11 mouse cellular contexts compared by ENCODE assay signal in the genomic region with DNA sequence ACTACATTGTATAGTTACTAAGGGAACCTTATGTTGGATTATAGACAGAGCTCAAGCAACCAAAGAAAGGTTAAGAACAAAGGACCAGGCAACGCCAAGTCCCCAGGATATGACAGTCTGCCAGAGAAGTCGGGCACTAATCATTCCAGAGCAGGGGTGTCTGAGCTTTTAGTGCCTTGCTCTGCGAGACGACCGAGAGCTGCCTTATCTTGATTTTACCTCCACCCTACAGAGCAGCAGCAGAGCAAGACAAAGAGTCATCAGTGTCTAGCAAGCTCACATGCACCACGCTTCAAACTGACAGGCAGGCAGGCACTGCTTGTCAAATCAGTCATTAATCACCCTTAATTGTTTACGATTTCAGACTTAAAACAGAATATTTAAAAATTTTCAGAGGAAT.
DNase-seq lines count a peak whose midpoint lies in the region; ATAC-seq and TF ChIP-seq lines count a peak whose summit lies in the region.
"Had no signal": no experiment of that assay in that cellular context is flagged by ENCODE, and none has a peak within 500 bp of the region (broad histone marks: within the 10 kb centered on the region; RNA-seq: fewer than 3 reads in every experiment).

No protein-coding gene starts in this region.

- H3K9me3 ChIP-seq in forebrain, embryonic 16.5 days (ENCODE audit: control insufficient read depth, low read length) = no peaks in the 10 kb centered on the region
- H3K9me3 ChIP-seq in forebrain, embryonic 14.5 days (replicated peaks; ENCODE audit: control insufficient read depth, low read length) = no peaks in the 10 kb centered on the region
- no peaks in the 10 kb centered on the region for H3K9me3 ChIP-seq in liver, postnatal 0 days (ENCODE audit: low read length)
- H3K9me3 ChIP-seq in heart, embryonic 13.5 days = no peaks in the 10 kb centered on the region
- H3K9me3 ChIP-seq: forebrain, embryonic 15.5 days; megakaryocyte, embryonic 14.5 days; neural tube, embryonic 12.5 days had no signal

- no peak for TF ChIP-seq CTCF in liver, postnatal 0 days (IDR thresholded peaks at IDR 0.05; ENCODE audit: low read depth)

- ATAC-seq in forebrain, embryonic 16.5 days = no peak; the same call in 1 of the 2 replicates
- ATAC-seq in forebrain, embryonic 14.5 days = no peak
- ATAC-seq in liver, postnatal 0 days = no peak; the same call in 1 of the 2 replicates
- ATAC-seq in heart, embryonic 13.5 days (ENCODE audit: extremely low read depth, insufficient number of reproducible peaks, low FRiP score, low TSS enrichment) = no peak
- ATAC-seq in megakaryocyte-erythroid progenitor cell, adult 5-6 weeks (replicated peaks; ENCODE audit: low FRiP score, low TSS enrichment, poor library complexity, severe bottlenecking) = peak; percentile 100
- ATAC-seq: forebrain, embryonic 15.5 days had no signal

- H3K9ac ChIP-seq in forebrain, embryonic 16.5 days (replicated peaks; ENCODE audit: low read depth, low read length) = no peak overlapping the region
- no peak overlapping the region for H3K9ac ChIP-seq in forebrain, embryonic 14.5 days (ENCODE audit: low read length)
- H3K9ac ChIP-seq in liver, postnatal 0 days (replicated peaks) = no peak overlapping the region
- H3K9ac ChIP-seq in heart, embryonic 13.5 days = no peak overlapping the region
- H3K9ac ChIP-seq: forebrain, embryonic 15.5 days; neural tube, embryonic 12.5 days had no signal

- H3K4me2 ChIP-seq in forebrain, embryonic 16.5 days (ENCODE audit: low read length) = no peak overlapping the region
- no peak overlapping the region for H3K4me2 ChIP-seq in forebrain, embryonic 14.5 days (ENCODE audit: low read length)
- H3K4me2 ChIP-seq in liver, postnatal 0 days (ENCODE audit: low read depth, low read length) = no peak overlapping the region
- H3K4me2 ChIP-seq in heart, embryonic 13.5 days = no peak overlapping the region
- H3K4me2 ChIP-seq: forebrain, embryonic 15.5 days; neural tube, embryonic 12.5 days had no signal

- no peak for DNase-seq in forebrain, embryonic 14.5 days (ENCODE audit: low spot score)
- DNase-seq in liver = peak; percentile 27
- DNase-seq in liver, postnatal 0 days = no peak
- no peak for DNase-seq in ovary, postnatal 14 days (ENCODE audit: low spot score)
- no peak for DNase-seq in right cerebral cortex, adult 2 months (ENCODE audit: low spot score in 2 of 2)

- H3K4me1 ChIP-seq in forebrain, embryonic 16.5 days (replicated peaks; ENCODE audit: control insufficient read depth, insufficient read depth, low read length) = no peaks in the 10 kb centered on the region
- no peaks in the 10 kb centered on the region for H3K4me1 ChIP-seq in forebrain, embryonic 14.5 days (ENCODE audit: control insufficient read depth, insufficient read depth, low read length)
- no peaks in the 10 kb centered on the region for H3K4me1 ChIP-seq in liver, postnatal 0 days (ENCODE audit: insufficient read depth)
- peaks cover 25% of the 10 kb centered on the region for H3K4me1 ChIP-seq in heart, embryonic 13.5 days
- H3K4me1 ChIP-seq: forebrain, embryonic 15.5 days; megakaryocyte, embryonic 14.5 days; neural tube, embryonic 12.5 days had no signal

- TF ChIP-seq EP300 in liver, postnatal 0 days (IDR thresholded peaks at IDR 0.05; ENCODE audit: low read depth) = no peak

- peak overlapping the region; percentile 53; the same call in 1 of the 2 replicates for H3K27ac ChIP-seq in forebrain, embryonic 16.5 days (ENCODE audit: low read length)
- H3K27ac ChIP-seq in forebrain, embryonic 14.5 days (ENCODE audit: low read depth, low read length) = no peak overlapping the region
- H3K27ac ChIP-seq in liver, postnatal 0 days (ENCODE audit: low read depth) = no peak overlapping the region
- peak overlapping the region; percentile 62; the same call in 1 of the 2 replicates for H3K27ac ChIP-seq in heart, embryonic 13.5 days (replicated peaks)
- H3K27ac ChIP-seq: forebrain, embryonic 15.5 days; neural tube, embryonic 12.5 days had no signal

- no peaks in the 10 kb centered on the region for H3K27me3 ChIP-seq in forebrain, embryonic 16.5 days (replicated peaks; ENCODE audit: control insufficient read depth, insufficient read depth, low read length)
- H3K27me3 ChIP-seq in forebrain, embryonic 14.5 days (replicated peaks; ENCODE audit: control insufficient read depth, insufficient read depth, low read length) = no peaks in the 10 kb centered on the region
- H3K27me3 ChIP-seq in liver, postnatal 0 days (ENCODE audit: insufficient read depth, low read length) = no peaks in the 10 kb centered on the region
- no peaks in the 10 kb centered on the region for H3K27me3 ChIP-seq in heart, embryonic 13.5 days (replicated peaks)
- H3K27me3 ChIP-seq: forebrain, embryonic 15.5 days; megakaryocyte, embryonic 14.5 days; neural tube, embryonic 12.5 days had no signal

- H3K4me3 ChIP-seq in forebrain, embryonic 16.5 days (replicated peaks; ENCODE audit: low read length) = no peak overlapping the region
- no peak overlapping the region for H3K4me3 ChIP-seq in forebrain, embryonic 14.5 days (ENCODE audit: low read depth, low read length)
- no peak overlapping the region for H3K4me3 ChIP-seq in liver, postnatal 0 days (ENCODE audit: low read depth, low read length)
- no peak overlapping the region for H3K4me3 ChIP-seq in heart, embryonic 13.5 days
- H3K4me3 ChIP-seq: forebrain, embryonic 15.5 days; megakaryocyte, embryonic 14.5 days; neural tube, embryonic 12.5 days had no signal

- peaks cover 34% of the 10 kb centered on the region for H3K36me3 ChIP-seq in forebrain, embryonic 16.5 days (ENCODE audit: control insufficient read depth, insufficient read depth)
- peaks cover 78% of the 10 kb centered on the region for H3K36me3 ChIP-seq in forebrain, embryonic 14.5 days (ENCODE audit: control insufficient read depth, insufficient read depth, low read length)
- H3K36me3 ChIP-seq in liver, postnatal 0 days (replicated peaks; ENCODE audit: insufficient read depth, low read length) = peaks cover 59% of the 10 kb centered on the region
- H3K36me3 ChIP-seq in heart, embryonic 13.5 days = peaks cover 80% of the 10 kb centered on the region

- WGBS in forebrain, embryonic 16.5 days = 56% methylated on average over 7 of the region's 7 CpGs
- 69% methylated on average over 7 of the region's 7 CpGs for WGBS in forebrain, embryonic 14.5 days
- 46% methylated on average over 7 of the region's 7 CpGs for WGBS in liver, postnatal 0 days (ENCODE audit: insufficient replicate concordance)
- 16% methylated on average over 7 of the region's 7 CpGs for WGBS in heart, embryonic 13.5 days

Comparison
In these comparisons a context has a peak if more than half of its experiments do, and no peak if none do; other contexts are left out.
1. H3K27ac ChIP-seq: peak in forebrain, embryonic 16.5 days (single experiment) and heart, embryonic 13.5 days (single experiment); none in forebrain, embryonic 14.5 days (single experiment) and liver, postnatal 0 days (single experiment).